Mouse (Mus musculus) cerebellum, postnatal 14 days (tissue): ENCODE measurements at regions not wholly inside any gene's neighbourhood (a gene's known extent, or its start where the extent isn't known, plus 50 kb on each side); places are given as distances from the start of the nearest gene placed in this dataset.

ENCODE experiments used
- DNase-seq, 2 experiments: peaks; one replicate each; pipeline ENCODE4 v3.0.0; 2021; ENCODE audit warnings: mixed read lengths in 2 of 2

DNA sequence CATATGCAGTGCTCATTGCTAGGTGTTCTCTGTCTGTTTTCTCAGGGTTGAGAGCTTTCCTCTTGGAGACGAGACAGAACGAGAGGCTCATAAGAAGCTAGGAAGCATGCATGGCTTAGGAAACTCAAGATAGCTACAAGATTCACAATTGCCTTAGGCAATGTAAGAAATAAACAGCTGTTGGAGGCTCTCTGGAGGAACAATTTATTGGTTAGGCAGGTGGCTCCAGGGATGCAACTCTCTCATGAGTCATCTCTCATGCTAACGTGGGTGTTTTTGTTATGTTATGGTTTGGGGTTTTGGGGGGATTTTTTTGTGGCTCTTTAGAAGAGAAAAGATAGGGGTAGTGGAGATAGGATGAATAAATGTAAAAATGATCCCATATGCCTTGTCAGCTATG lies 657.2 kb downstream of the Cdk5rap2 start:
- no peak for DNase-seq

DNA sequence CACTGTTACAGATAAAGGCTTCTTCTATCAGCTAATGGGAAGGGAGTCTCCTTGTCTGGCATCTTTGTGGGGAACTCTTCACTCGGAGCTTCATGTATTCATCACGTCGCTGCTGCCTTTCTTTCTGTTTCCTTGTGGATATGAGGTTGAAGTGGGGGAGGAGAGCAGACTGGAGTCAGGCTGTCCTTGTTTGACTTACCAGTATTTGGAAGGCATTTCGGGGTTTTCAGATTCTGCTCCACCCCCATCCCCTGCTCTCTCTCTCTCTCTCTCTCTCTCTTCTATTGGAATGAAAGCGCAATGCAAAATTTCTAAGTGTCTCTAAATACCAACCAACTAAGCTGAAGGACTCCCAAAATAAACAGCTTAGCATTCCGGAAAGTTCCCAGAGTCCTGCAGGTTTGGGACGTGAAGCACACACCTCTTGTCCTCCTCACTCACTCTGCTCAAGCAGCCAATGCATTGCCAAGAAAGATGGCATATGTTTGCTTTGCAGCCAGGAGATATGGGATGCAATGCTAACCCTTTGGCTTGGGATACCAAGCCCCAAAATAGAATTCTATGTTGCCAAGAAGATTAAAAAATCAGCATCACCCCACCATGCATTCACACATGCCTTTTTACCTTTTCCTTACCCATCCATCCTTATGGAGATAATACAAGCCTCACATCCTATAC lies 670.3 kb downstream of the Cdk5rap2 start:
- peak; percentile 13 to 39 for DNase-seq
